Mouse (Mus musculus) gastrocnemius, adult 2 months (tissue): Measurements from ENCODE around the gene 4930412O13Rik. TPM values are rescaled to one million over a fixed set of nuclear protein-coding genes. Genes with fewer than 3 reads are reported as not detected.

Source experiments
- DNase-seq: peaks from one replicate; pipeline ENCODE4 v3.0.0; 2022
- H3K27ac ChIP-seq: fragments of 200-600 bp; 2 replicates; pipeline ENCODE4 v1.8.1; 2022; ENCODE audit warnings: mild to moderate bottlenecking
- H3K4me3 ChIP-seq: fragments of 200-600 bp; 2 replicates; pipeline ENCODE4 v1.8.1; 2022; ENCODE audit warnings: mild to moderate bottlenecking, moderate library complexity
- CTCF ChIP-seq: fragments of 200-600 bp; IDR thresholded peaks from 2 replicates; pipeline ENCODE4 v1.8.1; 2022; ENCODE audit warnings: antibody characterized with exemption, mild to moderate bottlenecking, moderate library complexity
- intact Hi-C: fragments of 180-260 bp; cut with DNase I; formaldehyde crosslinking; loops from one replicate; pipeline ENCODE4 v1.15.1; 2025
- total RNA-seq, 2 experiments: library from RNA; stranded (reverse); gene quantifications; 2 replicates each; pipeline ENCODE4 v1.2.3; 2021

The 4930412O13Rik gene
- total RNA-seq, 2 experiments from 2014 or later, result not detected

- peak overlapping the region; percentile 66 for H3K4me3 ChIP-seq
- no peak overlapping the region for H3K27ac ChIP-seq
- DNase-seq, result no peak
- intact Hi-C loops, result loop anchor here (10.0 kb wide), 1 partner anchor 131 kb away; no protein-coding TSS in a partner anchor
- no peak for TF ChIP-seq CTCF
Observed at GRCm38 (mm10) chr2:9883803-9884532, 2.9 kb downstream of the 4930412O13Rik start.

GRCm38 (mm10) chr2:9884533-9885216 lies 3.6 kb downstream of the 4930412O13Rik start:
- no peak for DNase-seq

GRCm38 (mm10) chr2:9885217-9885770 lies 4.2 kb downstream of the 4930412O13Rik start:
- no peak for DNase-seq
- intact Hi-C loops, result loop anchor here (10.0 kb wide), 1 partner anchor 130 kb away; no protein-coding TSS in a partner anchor
- H3K4me3 ChIP-seq, result no peak overlapping the region
- H3K27ac ChIP-seq, result no peak overlapping the region
- TF ChIP-seq CTCF, result no peak

More at GRCm38 (mm10) chr2:9884533-9885216, 3.6 kb downstream of the 4930412O13Rik start:
- no peak for TF ChIP-seq CTCF
- intact Hi-C loops, result loop anchor here (10.0 kb wide), 1 partner anchor 130 kb away; no protein-coding TSS in a partner anchor
- H3K4me3 ChIP-seq, result peak overlapping the region; percentile 15; the same call in 1 of the 2 replicates
- H3K27ac ChIP-seq, result no peak overlapping the region

GRCm38 (mm10) chr2:9886031-9886430 lies 5.0 kb downstream of the 4930412O13Rik start:
- intact Hi-C loops, result loop anchor here (10.0 kb wide), 1 partner anchor 129 kb away; no protein-coding TSS in a partner anchor
- no peak overlapping the region for H3K27ac ChIP-seq

GRCm38 (mm10) chr2:9886921-9887610 lies 6.0 kb downstream of the 4930412O13Rik start:
- Histone ChIP-seq H3K4me3 (no peak overlapping the region), H3K27ac (no peak overlapping the region)
- no peak for DNase-seq
- no peak for TF ChIP-seq CTCF
- intact Hi-C loops, result loop anchor here (10.0 kb wide), 1 partner anchor 128 kb away; no protein-coding TSS in a partner anchor

More at GRCm38 (mm10) chr2:9886031-9886430, 5.0 kb downstream of the 4930412O13Rik start:
- no peak for TF ChIP-seq CTCF
- DNase-seq, result no peak
- no peak overlapping the region for H3K4me3 ChIP-seq

GRCm38 (mm10) chr2:9887636-9888035 lies 6.6 kb downstream of the 4930412O13Rik start:
- no peak overlapping the region for H3K27ac ChIP-seq
- DNase-seq, result no peak
- intact Hi-C loops, result loop anchor here (10.0 kb wide), 1 partner anchor 127 kb away; no protein-coding TSS in a partner anchor
- no peak for TF ChIP-seq CTCF
- H3K4me3 ChIP-seq, result no peak overlapping the region

GRCm38 (mm10) chr2:9888913-9889650 lies 8.0 kb downstream of the 4930412O13Rik start, which contains the start of gene 9230102O04Rik:
TSS of gene 9230102O04Rik (minus strand) at chr2:9889540.
- intact Hi-C loops, result loop anchor here (10.0 kb wide), 1 partner anchor 126 kb away; no protein-coding TSS in a partner anchor
- Histone ChIP-seq H3K4me3 (peak within 1 kb of the TSS; percentile 36), H3K27ac (no peak within 1 kb of the TSS)
- peak; percentile 40 for DNase-seq
- TF ChIP-seq CTCF, result peak; percentile 42; the same call in 1 of the 2 replicates

- H3K4me3 ChIP-seq, result peak within 1 kb of the TSS; percentile 36
Observed at GRCm38 (mm10) chr2:9889651-9890183, 8.7 kb downstream of the 4930412O13Rik start, which contains the start of gene Gata3. TSS of gene Gata3 (minus strand) at chr2:9890034.

GRCm38 (mm10) chr2:9890251-9890650 lies 9.2 kb downstream of the 4930412O13Rik start:
- H3K27ac ChIP-seq, result no peak overlapping the region
- no peak for TF ChIP-seq CTCF
- intact Hi-C loops, result no loop called here
- H3K4me3 ChIP-seq, result no peak overlapping the region
- no peak for DNase-seq

More at GRCm38 (mm10) chr2:9889651-9890183, 8.7 kb downstream of the 4930412O13Rik start, which contains the start of gene Gata3:
- TF ChIP-seq CTCF, result no peak
- no peak for DNase-seq
- intact Hi-C loops, result loop anchor here (10.0 kb wide), 1 partner anchor 125 kb away; no protein-coding TSS in a partner anchor
- H3K27ac ChIP-seq, result no peak within 1 kb of the TSS

- intact Hi-C loops, result no loop called here
- Histone ChIP-seq H3K27ac (no peak overlapping the region), H3K4me3 (no peak overlapping the region)
- no peak for TF ChIP-seq CTCF
- DNase-seq, result no peak
Observed at GRCm38 (mm10) chr2:9890906-9891305, 9.9 kb downstream of the 4930412O13Rik start.

GRCm38 (mm10) chr2:9892541-9892940 lies 11.5 kb downstream of the 4930412O13Rik start:
- intact Hi-C loops, result no loop called here
- no peak overlapping the region for H3K27ac ChIP-seq
- no peak for TF ChIP-seq CTCF
- DNase-seq, result no peak
- H3K4me3 ChIP-seq, result no peak overlapping the region
